Mouse (Mus musculus) embryonic fibroblast, embryonic 13.5 days (primary cell): ENCODE measurements around the gene Tprkb.

Experiments
- CTCF ChIP-seq: IDR thresholded peaks from 2 replicates; pipeline ENCODE4 v1.5.1; 2011; ENCODE audit warnings: mild to moderate bottlenecking, control low read depth, low read length, moderate library complexity, borderline replicate concordance; ENCODE audit not compliant: insufficient read depth
- POLR2A ChIP-seq: IDR thresholded peaks from 2 replicates; pipeline ENCODE4 v1.6.1; 2011; ENCODE audit warnings: low read depth, mild to moderate bottlenecking, control low read depth, low read length, moderate library complexity

DNA sequence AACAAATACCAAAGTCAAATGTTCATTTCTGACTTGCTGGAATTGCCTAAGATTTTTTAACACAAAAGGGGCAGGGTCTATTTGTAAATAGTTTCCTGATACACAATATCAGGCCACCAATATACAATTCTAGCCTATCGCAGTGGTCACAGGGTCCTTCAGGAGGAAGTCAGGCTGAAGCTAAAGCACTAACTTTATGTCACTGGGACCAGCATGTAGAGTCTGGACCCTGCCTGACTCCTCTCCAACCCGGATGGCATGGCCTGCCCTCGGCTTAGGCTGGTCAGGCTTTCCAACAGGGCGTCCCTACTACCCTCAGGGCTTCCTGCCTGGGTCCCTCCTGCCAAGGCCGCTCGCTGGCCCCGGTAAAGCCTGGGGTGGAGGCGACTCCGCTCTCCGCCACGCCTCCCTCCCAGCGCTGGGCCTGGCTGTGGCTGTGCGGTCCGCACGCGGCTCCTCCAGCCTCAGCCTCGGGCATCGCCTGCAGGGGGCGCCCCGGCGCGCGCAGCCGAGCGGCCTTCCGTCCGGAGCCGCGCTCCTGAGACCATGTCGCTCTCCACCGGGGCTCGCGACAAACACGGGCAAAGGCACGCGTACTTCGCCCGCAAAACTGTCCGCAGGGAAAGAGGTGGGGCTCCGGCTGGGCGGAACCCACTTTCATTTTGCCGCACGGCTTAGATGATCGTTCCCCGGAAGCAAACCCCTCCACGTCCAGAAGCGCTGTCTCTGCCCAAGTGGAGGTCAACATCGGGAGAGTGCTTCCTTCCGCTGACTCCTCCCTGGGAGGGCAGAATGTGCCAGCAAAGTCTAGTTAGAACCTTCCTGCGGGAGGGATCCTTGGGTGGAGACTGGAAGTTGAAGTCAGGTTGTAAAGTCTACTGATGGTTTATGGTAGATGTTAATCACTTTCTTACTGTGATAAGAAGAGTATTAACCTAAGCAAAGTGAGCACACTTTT, 25.1 kb downstream of the Tprkb start:
- peak; percentile 59 for TF ChIP-seq POLR2A
- TF ChIP-seq CTCF, result peak; percentile 24; the same call in 1 of the 2 replicates
